Mouse (Mus musculus) granulocyte monocyte progenitor cell, adult 5-6 weeks (primary cell): ENCODE measurements around the gene Prkrip1. TPM values are rescaled to one million over a fixed set of nuclear protein-coding genes. Genes with fewer than 3 reads are reported as not detected.

Source experiments
- total RNA-seq, 2 experiments: library from RNA; stranded (forward) in 1 of 2; stranded (reverse) in 1 of 2; fragments of 200-712, 200-1000 nt in 1 of 2; fragments of >200 nt in 1 of 2; fragmentation: Nextera tagmentation in 1 of 2; gene quantifications; 2 replicates each; pipeline ENCODE4 v1.2.3; 2014 to 2017

The Prkrip1 gene
- total RNA-seq, 2 experiments from 2014 or later = 42.1 to 89.4 TPM

Other genes starting within 250 kb of the Prkrip1 start
- 1.8 and 5.0 TPM in 2 replicates for gene Ssc4d, start 224.4 kb downstream of the Prkrip1 start, total RNA-seq (2014; fragmentation: Nextera tagmentation)
- gene Ssc4d, start 224.4 kb downstream of the Prkrip1 start, total RNA-seq (2017) = 0.90 TPM in 1 of 2 replicates, not detected in the other
- not detected in 2 replicates for gene Zp3, start 218.9 kb downstream of the Prkrip1 start, total RNA-seq (2014; fragmentation: Nextera tagmentation)
- gene Zp3, start 218.9 kb downstream of the Prkrip1 start, total RNA-seq (2017) = not detected in 2 replicates
- gene Dtx2, start 204.2 kb downstream of the Prkrip1 start, total RNA-seq (2014; fragmentation: Nextera tagmentation) = 17.1 and 20.2 TPM in 2 replicates
- 6.4 and 8.1 TPM in 2 replicates for gene Dtx2, start 204.2 kb downstream of the Prkrip1 start, total RNA-seq (2017)
- not detected in 2 replicates for gene Upk3b, start 160.5 kb downstream of the Prkrip1 start, total RNA-seq (2014; fragmentation: Nextera tagmentation)
- gene Upk3b, start 160.5 kb downstream of the Prkrip1 start, total RNA-seq (2017) = 0.04 TPM in 1 of 2 replicates, not detected in the other
- gene Upk3bl, start 144.5 kb downstream of the Prkrip1 start, total RNA-seq (2014; fragmentation: Nextera tagmentation) = 5.6 TPM in 1 of 2 replicates, not detected in the other
- gene Upk3bl, start 144.5 kb downstream of the Prkrip1 start, total RNA-seq (2017) = 1.7 TPM in 1 of 2 replicates, not detected in the other
- 43.2 and 82.3 TPM in 2 replicates for gene Rasa4, start 115.0 kb downstream of the Prkrip1 start, total RNA-seq (2014; fragmentation: Nextera tagmentation)
- gene Rasa4, start 115.0 kb downstream of the Prkrip1 start, total RNA-seq (2017) = 24.8 and 25.0 TPM in 2 replicates
- gene Polr2j, start 82.3 kb downstream of the Prkrip1 start, total RNA-seq (2014; fragmentation: Nextera tagmentation) = 156 and 159 TPM in 2 replicates
- gene Polr2j, start 82.3 kb downstream of the Prkrip1 start, total RNA-seq (2017) = 125 and 128 TPM in 2 replicates
- 31.5 and 33.0 TPM in 2 replicates for gene Lrwd1, start 62.9 kb downstream of the Prkrip1 start, total RNA-seq (2014; fragmentation: Nextera tagmentation)
- gene Lrwd1, start 62.9 kb downstream of the Prkrip1 start, total RNA-seq (2017) = 46.3 and 70.4 TPM in 2 replicates
- 13.7 and 18.2 TPM in 2 replicates for gene Alkbh4, start 62.8 kb downstream of the Prkrip1 start, total RNA-seq (2014; fragmentation: Nextera tagmentation)
- 5.3 and 11.9 TPM in 2 replicates for gene Alkbh4, start 62.8 kb downstream of the Prkrip1 start, total RNA-seq (2017)
- gene Orai2, start 28.2 kb downstream of the Prkrip1 start, total RNA-seq (2014; fragmentation: Nextera tagmentation) = 24.7 and 38.2 TPM in 2 replicates
- gene Orai2, start 28.2 kb downstream of the Prkrip1 start, total RNA-seq (2017) = 26.6 and 29.0 TPM in 2 replicates
- gene Sh2b2, start 47.6 kb upstream of the Prkrip1 start, total RNA-seq (2014; fragmentation: Nextera tagmentation) = 32.9 and 67.0 TPM in 2 replicates
- 10.9 and 13.9 TPM in 2 replicates for gene Sh2b2, start 47.6 kb upstream of the Prkrip1 start, total RNA-seq (2017)